Mouse (Mus musculus): Measurements from ENCODE around the gene Pik3c2a. TPM values are rescaled to one million over a fixed set of nuclear protein-coding genes. Genes with fewer than 3 reads are reported as not detected.

Gene Pik3c2a
- total RNA-seq, 2 experiments from 2014 or later: 27.0 to 28.3 TPM

DNA sequence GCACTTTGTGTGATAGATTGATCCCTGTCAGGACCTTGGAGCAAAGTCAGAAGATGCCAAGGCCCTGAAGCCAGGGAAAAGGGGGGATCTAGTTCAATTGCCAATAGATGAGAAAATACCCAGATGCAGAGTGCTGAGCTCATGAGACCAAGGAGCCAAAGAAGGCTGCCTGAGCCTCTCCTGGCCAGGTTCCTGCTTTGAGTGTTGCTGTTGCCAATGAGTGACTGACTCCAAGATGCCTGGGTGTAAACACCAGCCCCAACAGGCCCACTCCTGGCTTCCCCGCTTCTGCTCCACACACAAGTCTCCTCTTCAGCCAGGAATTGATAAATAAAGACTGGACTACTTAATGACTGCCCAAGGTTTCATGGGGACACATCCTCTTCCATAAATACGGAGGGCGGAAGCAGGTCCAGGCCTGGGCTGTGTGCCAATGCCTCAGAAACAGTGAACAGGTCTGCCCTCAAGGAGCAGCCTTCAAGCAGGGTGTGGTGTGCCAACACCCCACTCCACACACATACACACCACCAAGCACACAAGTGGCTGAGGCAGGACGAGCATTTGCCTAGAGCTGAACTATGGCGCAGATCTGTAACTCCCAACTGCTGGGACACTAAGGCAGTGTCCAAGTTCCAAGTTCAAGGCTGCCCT, 141.5 kb downstream of the Pik3c2a start:
- peak; percentile 28 to 33 for DNase-seq

DNA sequence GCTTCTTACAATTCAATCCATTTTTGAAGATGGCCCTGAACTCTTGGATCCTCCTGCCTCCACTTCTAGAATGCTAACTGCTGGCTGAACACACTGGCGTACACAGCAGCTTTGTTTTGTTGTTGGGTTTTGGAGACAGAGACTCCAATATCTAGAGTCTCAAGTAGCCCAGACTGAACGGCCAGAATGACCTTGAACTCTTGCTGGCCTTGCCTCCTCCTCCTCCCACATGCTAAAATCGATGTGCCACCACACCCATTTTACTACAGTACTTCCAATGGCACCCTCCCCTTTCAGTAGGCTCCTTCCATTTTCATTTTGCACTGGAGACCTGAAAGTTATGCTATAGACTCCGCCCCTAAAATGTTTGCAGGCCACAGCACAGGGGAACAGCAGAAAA, 142.1 kb downstream of the Pik3c2a start:
- intact Hi-C loops (cut with DNase I): no loop called here
- no peak for DNase-seq

More for the DNA sequence above, 141.5 kb downstream of the Pik3c2a start:
- intact Hi-C loops (cut with DNase I): no loop called here

GRCm38 (mm10) chr7:116298851-116299250, 144.4 kb downstream of the Pik3c2a start:
- intact Hi-C loops (cut with DNase I): no loop called here

DNA sequence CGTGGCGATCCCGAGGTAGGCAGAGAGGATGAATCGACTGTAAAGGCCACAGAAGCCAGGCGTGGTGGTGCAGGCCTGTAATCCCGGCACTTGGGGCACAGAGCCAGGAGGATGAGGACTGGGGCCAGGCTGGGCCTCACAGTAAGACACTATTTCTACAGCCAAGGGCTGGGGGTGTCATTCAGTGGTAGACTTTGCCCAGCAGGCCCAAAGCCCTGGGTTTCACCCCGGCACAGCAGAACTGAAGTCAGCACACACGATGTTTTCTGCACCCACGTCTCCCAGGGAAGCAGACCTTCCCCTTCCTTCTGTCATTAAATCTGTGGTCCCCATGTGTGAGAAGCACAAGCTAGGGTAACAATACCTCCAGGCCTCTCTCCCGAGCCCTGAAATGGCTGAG, 144.9 kb downstream of the Pik3c2a start:
- intact Hi-C loops (cut with DNase I): no loop called here
- DNase-seq: no peak

More at GRCm38 (mm10) chr7:116298851-116299250, 144.4 kb downstream of the Pik3c2a start:
- DNase-seq: no peak

DNA sequence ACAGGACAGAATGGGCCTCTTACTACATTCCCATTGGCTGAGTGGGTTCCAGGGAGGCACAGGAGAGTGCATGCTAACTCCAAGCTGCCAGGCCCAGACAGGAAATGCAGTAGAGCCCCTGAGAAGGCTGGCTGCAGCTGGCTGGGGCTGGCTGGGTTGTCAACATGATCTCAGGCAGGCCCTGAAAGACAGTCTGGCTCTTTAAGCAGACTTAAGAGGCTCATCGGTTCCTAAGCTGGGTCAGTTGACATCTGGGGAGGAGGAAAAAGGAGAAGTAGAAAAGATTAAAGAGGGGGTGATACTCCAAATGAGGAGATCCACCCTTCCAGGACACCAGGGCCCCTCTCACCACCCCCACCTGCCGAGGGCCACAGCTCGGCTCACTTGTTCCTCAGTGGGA, 148.3 kb downstream of the Pik3c2a start:
- intact Hi-C loops (cut with DNase I): no loop called here
- DNase-seq: no peak

DNA sequence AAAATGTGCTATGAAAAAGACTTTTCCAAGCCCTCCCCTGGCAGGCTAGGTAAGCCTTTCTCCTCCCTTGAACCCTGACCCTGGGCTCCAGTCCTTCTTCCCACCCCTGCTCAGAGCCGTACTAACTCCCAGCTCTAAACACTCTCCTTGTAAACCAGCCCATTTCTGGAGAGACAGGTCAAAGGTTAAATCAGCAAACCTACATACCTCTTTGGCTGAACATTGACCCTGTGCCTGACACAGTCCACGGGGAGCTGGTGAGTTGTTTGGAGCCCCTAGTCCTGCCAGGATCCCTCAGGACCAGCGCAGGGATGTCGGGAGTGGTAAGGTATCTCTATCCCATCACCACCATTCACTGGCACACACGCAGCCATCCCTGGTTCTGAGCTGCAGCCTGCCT, 150.9 kb downstream of the Pik3c2a start:
- DNase-seq: no peak
- intact Hi-C loops (cut with DNase I): no loop called here

GRCm38 (mm10) chr7:116290559-116290958, 152.7 kb downstream of the Pik3c2a start:
- no peak for DNase-seq
- intact Hi-C loops (cut with DNase I): no loop called here

DNA sequence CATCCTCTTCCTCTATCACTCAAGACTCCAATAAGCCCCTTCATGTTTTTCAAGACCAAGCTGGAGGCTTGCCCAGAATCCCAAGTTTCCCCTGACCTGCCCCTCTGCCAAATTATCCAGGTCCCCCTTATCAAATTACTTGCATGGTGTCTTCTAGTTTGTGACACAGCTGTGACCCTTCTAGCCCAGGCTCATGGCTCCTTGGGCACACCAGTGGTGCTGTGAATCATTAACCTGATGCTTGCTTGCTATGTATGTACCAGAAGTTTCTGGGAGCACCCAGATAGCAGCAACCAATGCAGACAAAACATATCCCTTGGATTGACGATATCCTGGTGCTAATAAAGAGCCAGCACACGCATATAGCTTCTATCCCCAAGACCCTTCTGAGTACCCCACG, 154.3 kb downstream of the Pik3c2a start:
- intact Hi-C loops (cut with DNase I): no loop called here
- no peak for DNase-seq

- intact Hi-C loops (cut with DNase I): no loop called here
- no peak for DNase-seq
These were observed 155.3 kb downstream of the Pik3c2a start for GRCm38 (mm10) chr7:116287959-116288358.

Other genes starting within 250 kb of the Pik3c2a start
- gene Plekha7, start 135.1 kb downstream of the Pik3c2a start, total RNA-seq (2021): 10 to 100 TPM in 1 of 2 experiments, 1 to 10 TPM in 1; 9.5 to 11.9 TPM
- gene Rps13, start 109.3 kb downstream of the Pik3c2a start, total RNA-seq (2021): 100 to 1,000 TPM; 356 to 364 TPM
- gene Nucb2, start 60.9 kb upstream of the Pik3c2a start, total RNA-seq (2021): 10 to 100 TPM; 13.8 to 14.4 TPM